Mouse (Mus musculus): ENCODE measurements at regions not wholly inside any gene's neighbourhood (a gene's known extent, or its start where the extent isn't known, plus 50 kb on each side); places are given as distances from the start of the nearest gene placed in this dataset.

DNA sequence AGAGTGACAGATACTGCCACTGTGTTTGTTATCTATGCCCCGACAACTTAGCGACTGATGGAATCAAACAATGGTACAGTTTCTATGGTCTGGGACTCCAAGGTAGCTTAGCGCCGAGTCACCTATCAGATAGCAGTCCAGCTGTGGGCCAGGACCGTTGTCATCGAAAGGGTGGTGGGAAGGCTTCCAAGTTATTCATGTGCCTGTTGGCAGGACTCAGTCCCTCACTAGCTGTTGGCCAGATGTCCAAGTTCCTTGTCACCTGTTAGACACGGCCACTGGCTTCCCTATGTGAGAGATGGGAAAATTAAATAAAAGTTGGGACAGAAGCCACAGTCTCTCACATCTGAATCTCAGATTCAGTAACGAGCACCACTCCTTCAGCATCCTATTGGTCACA is 150.1 kb downstream of the BC067074 start:
- no peak for TF ChIP-seq POLR2A (IDR thresholded peaks at IDR 0.05; ENCODE audit: low read depth, low read length)
- TF ChIP-seq CTCF (IDR thresholded peaks at IDR 0.05; ENCODE audit: extremely low read depth, insufficient read length, insufficient replicate concordance, low read depth, low read length): no peak
